Mouse (Mus musculus) hindbrain, embryonic 12.5 days (tissue): ENCODE measurements around the gene Itgax. TPM values are rescaled to one million over a fixed set of nuclear protein-coding genes. Genes with fewer than 3 reads are reported as not detected.
"Not testable (repeated sequence)": the region's sequence is repeated elsewhere in the genome, so short reads cannot be mapped to it uniquely, and the experiment has no call there.

Experiments used
- ATAC-seq: fragments of 200-750 bp; cut with Nextera tagmentation; 2 replicates; pipeline ENCODE4 v1.8.0; 2017; ENCODE audit warnings: moderate TSS enrichment; ENCODE audit not compliant: low FRiP score
- H3K27ac ChIP-seq: fragments of 300-500 bp; sonication (generic); 2 replicates; pipeline ENCODE4 v1.5.1; 2016; ENCODE audit warnings: mild to moderate bottlenecking
- H3K27me3 ChIP-seq: fragments of 300-500 bp; sonication (generic); 2 replicates; pipeline ENCODE4 v1.6.1; 2016; ENCODE audit warnings: mild to moderate bottlenecking
- H3K36me3 ChIP-seq: fragments of 300-500 bp; sonication (generic); 2 replicates; pipeline ENCODE4 v1.6.1; 2016; ENCODE audit warnings: mild to moderate bottlenecking
- H3K4me1 ChIP-seq: fragments of 300-500 bp; sonication (generic); 2 replicates; pipeline ENCODE4 v1.6.1; 2016
- H3K4me2 ChIP-seq: fragments of 300-500 bp; sonication (generic); replicated peaks from 2 replicates; pipeline ENCODE4 v1.6.1; 2016; ENCODE audit warnings: mild to moderate bottlenecking
- H3K4me3 ChIP-seq: fragments of 300-500 bp; sonication (generic); 2 replicates; pipeline ENCODE4 v1.5.1; 2016; ENCODE audit warnings: mild to moderate bottlenecking
- H3K9ac ChIP-seq: fragments of 300-500 bp; sonication (generic); 2 replicates; pipeline ENCODE4 v1.6.1; 2016; ENCODE audit warnings: mild to moderate bottlenecking, moderate library complexity
- H3K9me3 ChIP-seq: fragments of 300-500 bp; sonication (generic); replicated peaks from 2 replicates; pipeline ENCODE4 v1.6.1; 2016; ENCODE audit warnings: mild to moderate bottlenecking
- WGBS: fragments of 180-500 bp; shearing (Covaris S2); methylation state at CpG from one replicate; pipeline ENCODE4 v1.1.7; 2016; 5-methylcytosine and 5-hydroxymethylcytosine counted together
- polyA plus RNA-seq: library from polyadenylated mRNA; unstranded; fragments of >200 nt; fragmentation: Nextera tagmentation; extraction: Ambion mirVana; gene quantifications from 2 replicates; pipeline ENCODE4 v1.2.1, GENCODE M21; 2016

The Itgax gene
- polyA plus RNA-seq, 1 experiment from 2014 or later: 0.08 TPM

DNA sequence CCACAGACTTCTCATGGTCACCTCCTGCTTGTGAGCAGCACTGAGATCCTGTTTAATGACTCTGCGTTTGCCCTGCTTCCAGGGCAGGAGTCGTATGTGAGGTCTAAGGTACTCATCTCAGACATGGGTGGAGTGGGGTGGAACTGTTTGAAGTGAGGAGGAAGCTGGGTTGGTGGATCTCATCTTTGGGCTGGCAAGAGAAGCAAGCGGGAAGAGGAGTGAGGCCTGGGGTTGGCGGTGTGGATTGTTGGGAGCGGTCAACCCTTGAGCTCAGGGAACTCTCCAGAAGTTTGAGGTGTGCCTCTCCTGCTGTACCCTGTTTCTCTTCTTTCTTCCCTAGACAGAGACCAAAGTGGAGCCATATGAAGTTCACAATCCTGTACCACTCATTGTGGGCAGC, 13.0 kb upstream of the Itgax start:
- H3K4me1 ChIP-seq: 0 out of 2 replicates have a peak, but pooled peaks cover 2% of the 10 kb centered on the region
- H3K4me2 ChIP-seq: no peak overlapping the region
- no peak overlapping the region for H3K9ac ChIP-seq
- no peak overlapping the region for H3K27ac ChIP-seq
- H3K36me3 ChIP-seq: no peaks in the 10 kb centered on the region
- H3K27me3 ChIP-seq: no peaks in the 10 kb centered on the region
- WGBS: 97% methylated on average over 5 of the region's 5 CpGs
- no peak for ATAC-seq
- no peaks in the 10 kb centered on the region for H3K9me3 ChIP-seq
- H3K4me3 ChIP-seq: no peak overlapping the region

DNA sequence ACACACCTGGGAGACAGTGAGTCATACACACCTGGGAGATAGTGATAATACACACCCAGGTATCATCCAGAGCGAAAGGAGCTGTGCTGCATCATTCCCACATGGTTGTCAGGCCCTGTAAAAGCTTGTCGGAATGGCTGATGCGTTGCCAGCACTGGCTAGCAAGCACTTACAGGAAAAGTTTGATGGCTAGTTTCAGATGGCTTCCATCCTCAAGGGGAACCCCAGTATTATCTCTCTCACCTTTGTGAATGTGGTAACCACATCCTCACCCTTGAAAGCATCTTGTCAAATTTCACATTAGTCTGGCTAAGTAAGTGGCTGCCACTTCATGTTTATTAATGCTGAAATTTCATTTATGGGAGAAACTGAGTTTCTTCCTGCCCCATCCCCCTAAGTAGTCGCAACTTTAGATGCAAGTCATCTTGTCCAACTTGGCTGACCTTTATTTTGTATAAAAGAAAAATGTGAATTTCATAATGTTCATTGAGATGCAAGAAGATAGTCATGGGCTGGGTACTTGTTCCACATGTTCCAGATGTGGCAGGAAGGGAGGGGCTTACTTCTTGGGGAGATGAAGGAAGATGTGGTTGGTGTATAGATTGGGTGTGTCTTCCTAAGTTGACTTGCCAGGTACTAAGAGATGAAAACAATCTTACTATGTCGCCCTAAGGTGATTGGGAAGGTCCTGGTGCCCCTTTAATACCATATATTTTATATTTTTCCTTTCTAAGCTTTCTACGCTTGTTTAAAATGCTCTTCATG, 9.4 kb upstream of the Itgax start:
- H3K27ac ChIP-seq: no peak overlapping the region
- no peak overlapping the region for H3K4me3 ChIP-seq
- H3K27me3 ChIP-seq: no peaks in the 10 kb centered on the region
- no peak overlapping the region for H3K4me2 ChIP-seq
- H3K4me1 ChIP-seq: no peaks in the 10 kb centered on the region
- no peak for ATAC-seq
- H3K36me3 ChIP-seq: no peaks in the 10 kb centered on the region
- 85% methylated on average over 6 of the region's 6 CpGs for WGBS
- H3K9me3 ChIP-seq: no peaks in the 10 kb centered on the region
- no peak overlapping the region for H3K9ac ChIP-seq

DNA sequence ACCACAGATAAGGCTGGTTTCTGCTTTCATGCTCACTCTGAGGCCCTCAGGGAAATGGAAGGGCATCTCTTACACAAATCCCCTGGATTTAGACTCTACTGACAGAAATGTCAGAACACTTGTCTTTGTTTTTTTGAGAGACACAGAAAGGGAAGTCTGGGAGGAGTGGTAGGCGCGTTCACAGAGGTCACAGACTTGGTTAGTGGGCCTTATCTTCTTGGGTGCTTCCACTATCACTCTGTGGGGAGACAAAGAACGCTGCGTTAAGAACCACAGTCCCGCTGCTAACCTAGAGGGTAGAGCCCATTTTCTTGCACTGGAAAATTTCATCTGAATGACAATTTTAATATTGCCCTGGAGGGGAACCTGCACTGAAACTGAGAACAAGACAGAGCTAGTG, 2.8 kb downstream of the Itgax start:
- no peak overlapping the region for H3K4me2 ChIP-seq
- H3K27ac ChIP-seq: no peak overlapping the region
- H3K27me3 ChIP-seq: no peaks in the 10 kb centered on the region
- 91% methylated on average over 5 of the region's 5 CpGs for WGBS
- no peaks in the 10 kb centered on the region for H3K4me1 ChIP-seq
- no peaks in the 10 kb centered on the region for H3K9me3 ChIP-seq
- H3K4me3 ChIP-seq: no peak overlapping the region
- no peak overlapping the region for H3K9ac ChIP-seq
- ATAC-seq: no peak
- no peaks in the 10 kb centered on the region for H3K36me3 ChIP-seq

DNA sequence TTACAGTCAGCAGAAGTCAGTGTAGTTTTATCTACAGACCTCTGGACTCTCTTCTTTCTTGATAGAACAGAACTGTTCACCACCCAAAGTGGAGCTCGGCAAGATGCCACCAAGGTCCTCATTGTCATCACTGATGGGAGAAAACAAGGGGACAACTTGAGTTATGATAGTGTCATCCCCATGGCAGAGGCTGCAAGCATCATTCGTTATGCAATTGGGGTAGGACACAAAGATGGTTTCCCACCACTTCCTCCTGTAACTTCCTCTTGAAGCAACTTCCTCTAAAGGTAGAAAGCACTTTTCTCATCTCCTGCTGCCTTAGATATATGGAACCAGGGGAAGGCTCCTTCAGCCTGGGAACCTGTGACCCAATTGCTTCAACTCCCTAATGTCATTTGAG, 4.2 kb downstream of the Itgax start:
- Histone ChIP-seq H3K4me1 (no peaks in the 10 kb centered on the region), H3K9me3 (no peaks in the 10 kb centered on the region), H3K27ac (no peak overlapping the region), H3K27me3 (no peaks in the 10 kb centered on the region), H3K36me3 (no peaks in the 10 kb centered on the region), H3K4me2 (no peak overlapping the region), H3K4me3 (no peak overlapping the region), H3K9ac (no peak overlapping the region)
- no peak for ATAC-seq
- WGBS: 89% methylated on average over 2 of the region's 2 CpGs

DNA sequence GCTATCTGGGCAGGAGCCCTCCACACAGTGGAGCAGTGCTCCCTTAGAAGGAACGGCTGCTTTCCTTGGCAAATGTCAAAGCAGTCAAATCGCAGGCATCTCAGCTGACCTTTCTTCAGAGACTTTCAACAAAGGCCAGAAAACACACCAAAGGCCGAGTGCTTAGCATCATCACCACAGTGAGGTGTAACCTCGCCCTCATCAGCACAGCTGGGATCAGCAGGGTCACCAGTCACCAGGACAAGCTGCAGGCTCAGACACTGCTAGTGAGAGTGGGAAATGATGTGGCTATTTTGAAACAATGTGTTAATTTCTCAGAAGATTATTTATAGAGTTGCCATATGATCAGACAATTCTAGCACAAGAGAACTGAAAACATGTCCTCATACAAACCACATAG, 7.6 kb downstream of the Itgax start:
- no peak overlapping the region for H3K27ac ChIP-seq
- H3K4me1 ChIP-seq: no peaks in the 10 kb centered on the region
- H3K4me3 ChIP-seq: no peak overlapping the region
- no peak overlapping the region for H3K4me2 ChIP-seq
- no peak overlapping the region for H3K9ac ChIP-seq
- no peak for ATAC-seq
- no peaks in the 10 kb centered on the region for H3K27me3 ChIP-seq
- H3K36me3 ChIP-seq: no peaks in the 10 kb centered on the region
- H3K9me3 ChIP-seq: no peaks in the 10 kb centered on the region
- 52% methylated on average over 4 of the region's 4 CpGs for WGBS

DNA sequence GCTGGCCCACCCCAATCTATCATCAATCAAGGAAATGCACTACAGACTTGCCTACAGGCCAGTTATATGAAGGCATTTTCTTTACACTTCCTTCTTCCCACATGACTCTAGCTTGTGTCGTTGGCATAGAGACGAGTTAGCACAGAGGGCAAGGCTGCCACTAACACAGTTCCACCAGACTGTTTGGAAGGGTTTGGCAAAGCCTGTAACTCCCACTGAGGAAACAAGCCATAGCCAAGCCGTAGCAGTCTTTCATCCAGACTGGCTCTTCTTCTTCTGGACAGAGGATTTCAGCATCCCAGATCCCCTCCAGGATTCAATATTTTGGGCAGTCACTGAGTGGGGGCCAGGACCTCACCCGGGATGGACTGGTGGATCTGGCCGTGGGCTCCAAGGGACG, 10.3 kb downstream of the Itgax start:
- WGBS: 93% methylated on average over 6 of the region's 6 CpGs
- Histone ChIP-seq H3K36me3 (no peaks in the 10 kb centered on the region), H3K4me2 (no peak overlapping the region), H3K4me3 (no peak overlapping the region), H3K27ac (no peak overlapping the region), H3K9me3 (no peaks in the 10 kb centered on the region), H3K4me1 (no peaks in the 10 kb centered on the region), H3K9ac (no peak overlapping the region), H3K27me3 (no peaks in the 10 kb centered on the region)
- ATAC-seq: no peak

DNA sequence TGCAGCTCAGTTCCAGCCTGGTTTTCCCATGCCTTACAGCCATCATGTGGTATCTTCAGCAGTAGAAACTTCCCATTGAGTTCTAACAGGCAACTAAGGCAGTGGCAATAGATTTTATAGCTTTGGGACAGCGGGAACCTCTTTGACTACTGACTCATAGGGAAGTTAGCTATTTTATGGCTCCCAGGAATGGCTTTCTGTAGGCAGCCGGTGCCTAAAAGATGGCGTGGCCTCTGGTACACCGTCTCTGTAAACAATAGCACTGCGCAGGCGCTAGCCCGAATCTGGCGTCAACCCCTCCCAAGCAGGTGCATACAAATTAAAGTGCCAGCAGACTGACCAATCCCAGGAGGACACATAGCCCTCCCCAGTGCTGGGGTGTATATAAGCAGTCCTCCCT, 21.6 kb downstream of the Itgax start:
- Histone ChIP-seq H3K9me3 (no peaks in the 10 kb centered on the region), H3K27me3 (no peaks in the 10 kb centered on the region), H3K4me3 (no peak overlapping the region), H3K9ac (no peak overlapping the region), H3K27ac (no peak overlapping the region), H3K4me2 (no peak overlapping the region), H3K36me3 (no peaks in the 10 kb centered on the region), H3K4me1 (no peaks in the 10 kb centered on the region)
- WGBS: 89% methylated on average over 8 of the region's 8 CpGs
- no peak for ATAC-seq

DNA sequence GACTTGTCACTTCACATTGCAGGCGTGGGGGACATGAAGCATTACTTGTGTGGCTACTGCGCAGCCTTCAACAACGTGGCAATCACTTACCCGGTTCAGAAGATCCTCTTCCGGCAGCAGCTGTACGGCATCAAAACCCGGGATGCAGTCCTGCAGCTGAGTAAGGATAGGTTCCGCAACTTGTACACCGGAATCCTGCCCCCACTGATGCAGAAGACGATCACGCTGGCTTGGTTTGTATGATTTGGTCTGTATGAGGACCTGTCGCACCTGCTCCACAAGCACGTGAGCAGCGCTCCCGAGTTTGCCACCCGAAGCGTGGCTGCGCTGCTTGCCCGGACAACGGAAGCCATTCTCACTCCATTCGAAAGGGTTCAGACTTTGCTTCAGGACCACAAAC, 24.7 kb downstream of the Itgax start, which contains the start of gene Itgad:
TSS of gene Itgad (plus strand) at position 301 of the 400 bp plus-strand sequence.
- ATAC-seq: no peak
- no peak within 1 kb of the TSS for H3K4me2 ChIP-seq
- H3K9ac ChIP-seq: no peak within 1 kb of the TSS
- no peaks in the 10 kb centered on the region for H3K4me1 ChIP-seq
- H3K4me3 ChIP-seq: no peak within 1 kb of the TSS
- H3K36me3 ChIP-seq: no peaks in the 10 kb centered on the region
- H3K27me3 ChIP-seq: no peaks in the 10 kb centered on the region
- 96% methylated on average over 21 of the region's 21 CpGs for WGBS
- no peaks in the 10 kb centered on the region for H3K9me3 ChIP-seq
- no peak within 1 kb of the TSS for H3K27ac ChIP-seq

DNA sequence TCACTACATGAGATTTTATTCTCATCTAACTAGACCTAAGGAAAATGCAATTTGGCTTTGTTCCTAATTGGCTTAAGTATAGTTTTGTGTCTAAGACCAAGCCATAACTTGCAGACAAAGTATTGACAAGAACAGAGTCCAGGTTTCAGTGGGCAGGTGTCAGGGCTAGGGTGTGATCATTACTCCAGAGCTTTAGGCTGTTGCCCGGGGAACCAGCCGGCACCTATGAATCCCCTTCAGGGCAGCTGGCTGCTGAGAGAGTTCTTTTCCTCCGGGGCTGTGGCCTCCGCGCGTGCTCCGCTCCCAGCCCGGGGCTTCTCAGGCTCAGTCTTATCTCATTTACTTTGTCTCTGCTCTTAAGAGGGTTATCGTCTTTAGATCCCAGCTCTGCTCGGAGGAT, 25.6 kb downstream of the Itgax start:
- WGBS: 75% methylated on average over 10 of the region's 10 CpGs
- Histone ChIP-seq H3K4me1 (no peaks in the 10 kb centered on the region), H3K4me2 (no peak overlapping the region), H3K9me3 (no peaks in the 10 kb centered on the region), H3K27me3 (no peaks in the 10 kb centered on the region), H3K4me3 (no peak overlapping the region), H3K36me3 (no peaks in the 10 kb centered on the region), H3K9ac (no peak overlapping the region), H3K27ac (no peak overlapping the region)
- no peak for ATAC-seq

DNA sequence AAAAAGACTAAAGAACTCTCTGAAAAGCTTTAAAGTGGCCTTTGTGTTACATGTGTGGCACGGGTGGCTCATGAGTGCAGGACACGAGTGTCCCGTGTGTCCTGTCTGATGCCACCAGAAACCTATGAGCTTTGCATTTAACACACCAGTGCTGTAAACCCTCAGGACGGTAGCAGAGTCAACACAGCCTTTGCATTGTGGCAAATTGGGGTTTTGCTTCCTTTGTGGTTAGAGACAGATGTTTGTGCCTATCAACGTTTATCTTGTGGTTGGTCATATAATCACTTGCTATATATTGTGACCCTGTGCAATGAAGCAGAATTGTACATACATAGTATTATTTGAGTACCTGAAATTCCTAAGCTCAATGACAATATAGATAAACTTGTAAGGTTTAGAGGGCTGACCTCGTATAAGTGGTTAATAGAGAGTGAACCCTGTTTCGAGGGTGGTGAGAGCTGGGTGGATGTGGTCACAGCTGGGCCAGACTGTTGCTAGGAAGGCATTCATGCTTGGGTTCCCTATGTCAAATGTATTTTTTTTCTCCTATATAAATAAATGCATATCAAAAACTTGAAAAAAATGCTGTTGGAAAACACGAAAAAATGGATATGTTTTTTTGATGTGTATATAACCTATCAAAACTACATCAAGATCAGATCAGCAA, 29.5 kb downstream of the Itgax start:
- H3K9me3 ChIP-seq, H3K27me3 ChIP-seq, H3K9ac ChIP-seq, H3K4me1 ChIP-seq, H3K27ac ChIP-seq, H3K36me3 ChIP-seq, H3K4me3 ChIP-seq, H3K4me2 ChIP-seq, ATAC-seq: not testable (repeated sequence)
- 83% methylated on average over 8 of the region's 8 CpGs for WGBS

DNA sequence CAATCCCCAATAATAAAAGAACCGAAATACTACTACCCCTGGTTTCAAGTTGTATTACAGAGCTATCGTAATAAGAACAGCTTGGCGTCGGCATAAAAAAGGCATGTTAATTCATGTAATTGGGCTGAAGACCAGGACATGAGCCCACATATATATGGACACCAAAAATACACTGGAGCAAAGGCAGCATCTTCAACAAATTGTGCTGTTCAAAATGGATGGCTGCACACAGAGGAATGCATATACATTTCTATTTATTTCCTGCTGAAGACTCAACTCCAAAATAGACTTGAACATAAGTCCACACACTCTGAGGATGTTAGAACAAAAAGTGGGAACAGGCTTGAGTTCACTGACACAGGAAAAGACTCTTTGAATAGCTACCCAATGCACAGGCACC, 34.7 kb downstream of the Itgax start:
- WGBS: 94% methylated on average over 4 of the region's 4 CpGs
- H3K27ac ChIP-seq: no peak overlapping the region

DNA sequence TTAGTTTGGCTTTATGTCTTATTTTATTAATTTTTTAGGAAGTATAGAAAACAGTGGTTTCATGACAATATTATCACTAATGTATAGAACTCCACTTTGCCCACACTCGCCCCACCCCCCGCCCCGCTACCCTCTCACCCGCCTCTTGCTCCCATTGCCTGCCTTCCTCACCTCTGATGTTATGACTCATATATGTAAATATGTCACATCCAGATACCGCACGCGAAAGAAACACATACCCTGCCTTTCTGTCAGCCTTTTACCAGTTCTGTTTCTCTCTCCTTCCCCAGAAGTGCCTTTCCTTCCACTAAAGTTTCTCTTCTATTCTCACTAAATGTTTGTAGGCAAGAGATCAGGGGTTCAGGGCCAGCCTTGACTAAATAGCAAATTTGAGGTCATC, 37.0 kb downstream of the Itgax start:
- no peak overlapping the region for H3K4me3 ChIP-seq
- H3K4me2 ChIP-seq: no peak overlapping the region
- no peaks in the 10 kb centered on the region for H3K4me1 ChIP-seq
- no peaks in the 10 kb centered on the region for H3K27me3 ChIP-seq
- 92% methylated on average over 7 of the region's 7 CpGs for WGBS
- ATAC-seq: no peak
- H3K9me3 ChIP-seq: no peaks in the 10 kb centered on the region
- H3K27ac ChIP-seq: no peak overlapping the region
- no peaks in the 10 kb centered on the region for H3K36me3 ChIP-seq
- no peak overlapping the region for H3K9ac ChIP-seq

More for the DNA sequence above, 34.7 kb downstream of the Itgax start:
- Histone ChIP-seq H3K9ac (no peak overlapping the region), H3K9me3 (no peaks in the 10 kb centered on the region), H3K36me3 (no peaks in the 10 kb centered on the region), H3K4me1 (no peaks in the 10 kb centered on the region), H3K4me2 (no peak overlapping the region), H3K27me3 (no peaks in the 10 kb centered on the region), H3K4me3 (no peak overlapping the region)
- ATAC-seq: no peak

DNA sequence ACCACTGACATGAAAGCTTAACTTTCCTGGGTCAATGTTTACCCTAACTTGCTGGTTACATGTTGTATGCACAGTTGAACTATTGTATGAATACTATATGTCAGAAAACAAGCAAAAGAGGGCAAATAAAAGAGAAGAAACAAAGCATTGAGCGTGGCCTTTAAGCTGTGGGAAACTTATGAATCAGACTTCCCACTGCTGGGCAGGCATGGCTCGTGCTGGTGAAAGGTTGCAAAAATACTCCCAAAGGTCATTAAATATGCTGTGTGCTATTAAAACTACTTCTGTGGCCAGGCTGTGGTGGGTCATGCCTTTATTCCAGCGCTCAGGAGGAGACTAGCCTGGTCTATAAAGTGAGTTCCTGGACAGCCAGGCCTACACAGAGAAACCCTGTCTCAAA, 40.6 kb downstream of the Itgax start:
- no peaks in the 10 kb centered on the region for H3K36me3 ChIP-seq
- H3K9ac ChIP-seq: no peak overlapping the region
- no peak for ATAC-seq
- no peaks in the 10 kb centered on the region for H3K4me1 ChIP-seq
- no peak overlapping the region for H3K4me2 ChIP-seq
- H3K27ac ChIP-seq: no peak overlapping the region
- WGBS: 67% methylated on average over 3 of the region's 3 CpGs
- H3K27me3 ChIP-seq: no peaks in the 10 kb centered on the region
- H3K4me3 ChIP-seq: no peak overlapping the region
- no peaks in the 10 kb centered on the region for H3K9me3 ChIP-seq
